Mouse (Mus musculus): ENCODE data around the gene Gas2l1.
"Not testable (repeated sequence)": the region's sequence is repeated elsewhere in the genome, so short reads cannot be mapped to it uniquely, and the experiment has no call there.

Gas2l1 gene

GRCm38 (mm10) chr11:5065056-5065821 lies at the start of gene Gas2l1:
TSS of gene Gas2l1 (minus strand) at chr11:5065327.
- peak; percentile 95 for DNase-seq (ENCODE audit: low read depth, low spot score)

GRCm38 (mm10) chr11:5113645-5114044 lies 48.5 kb upstream of the Gas2l1 start:
- peak; percentile 55 for DNase-seq (ENCODE audit: low read depth, low spot score)

GRCm38 (mm10) chr11:5109441-5109840 lies 44.3 kb upstream of the Gas2l1 start:
- no peak for DNase-seq (ENCODE audit: low read depth, low spot score)

- no peak for DNase-seq (ENCODE audit: low read depth, low spot score)
Observed at GRCm38 (mm10) chr11:5103986-5104509, 38.9 kb upstream of the Gas2l1 start.

GRCm38 (mm10) chr11:5102384-5102783 lies 37.3 kb upstream of the Gas2l1 start:
- DNase-seq (ENCODE audit: low read depth, low spot score) = no peak

- DNase-seq (ENCODE audit: low read depth, low spot score) = peak; percentile 23
Observed at GRCm38 (mm10) chr11:5101641-5102040, 36.5 kb upstream of the Gas2l1 start.

GRCm38 (mm10) chr11:5100801-5101200 lies 35.7 kb upstream of the Gas2l1 start:
- DNase-seq (ENCODE audit: low read depth, low spot score) = peak; percentile 12

- DNase-seq (ENCODE audit: low read depth, low spot score) = peak; percentile 56
Observed at GRCm38 (mm10) chr11:5100283-5100682, 35.2 kb upstream of the Gas2l1 start.

- DNase-seq (ENCODE audit: low read depth, low spot score) = peak; percentile 91
Observed at GRCm38 (mm10) chr11:5099576-5100183, 34.6 kb upstream of the Gas2l1 start.

- DNase-seq (ENCODE audit: low read depth, low spot score) = peak; percentile 93
Observed at GRCm38 (mm10) chr11:5098736-5099542, 33.8 kb upstream of the Gas2l1 start, which contains the start of the genes Rhbdd3 and Ewsr1. TSS of gene Rhbdd3 (plus strand) at chr11:5098926. TSS of gene Ewsr1 (minus strand) at chr11:5099266.

- DNase-seq (ENCODE audit: low read depth, low spot score) = peak; percentile 51
Observed at GRCm38 (mm10) chr11:5098035-5098735, 33.1 kb upstream of the Gas2l1 start.

- DNase-seq (ENCODE audit: low read depth, low spot score) = no peak
Observed at GRCm38 (mm10) chr11:5096480-5097020, 31.4 kb upstream of the Gas2l1 start.

- no peak for DNase-seq (ENCODE audit: low read depth, low spot score)
Observed at GRCm38 (mm10) chr11:5095877-5096276, 30.8 kb upstream of the Gas2l1 start.

GRCm38 (mm10) chr11:5091706-5092105 lies 26.6 kb upstream of the Gas2l1 start:
- DNase-seq (ENCODE audit: low read depth, low spot score) = peak; percentile 66

GRCm38 (mm10) chr11:5089147-5089546 lies 24.0 kb upstream of the Gas2l1 start:
- no peak for DNase-seq (ENCODE audit: low read depth, low spot score)

- not testable (repeated sequence) for DNase-seq (ENCODE audit: low read depth, low spot score)
Observed at GRCm38 (mm10) chr11:5076843-5077242, 11.7 kb upstream of the Gas2l1 start.

- DNase-seq (ENCODE audit: low read depth, low spot score) = peak; percentile 47
Observed at GRCm38 (mm10) chr11:5075760-5076159, 10.6 kb upstream of the Gas2l1 start.

- DNase-seq (ENCODE audit: low read depth, low spot score) = peak; percentile 49
Observed at GRCm38 (mm10) chr11:5074882-5075281, 9.8 kb upstream of the Gas2l1 start.

GRCm38 (mm10) chr11:5068126-5068971 lies 3.2 kb upstream of the Gas2l1 start:
- no peak for DNase-seq (ENCODE audit: low read depth, low spot score)

GRCm38 (mm10) chr11:5067063-5067462 lies 1.9 kb upstream of the Gas2l1 start:
- DNase-seq (ENCODE audit: low read depth, low spot score) = no peak

Data from 3T3-L1 (cell line).